Mouse (Mus musculus) forebrain, embryonic 16.5 days (tissue): ENCODE data around the gene Tmem86b. TPM values are rescaled to one million over a fixed set of nuclear protein-coding genes. Genes with fewer than 3 reads are reported as not detected.

Source experiments
- ATAC-seq: fragments of 200-750 bp; cut with Nextera tagmentation; 2 replicates; pipeline ENCODE4 v1.8.0; 2017; ENCODE audit warnings: mild to moderate bottlenecking, moderate library complexity
- H3K27ac ChIP-seq: fragments of 300-500 bp; sonication (generic); 2 replicates; pipeline ENCODE4 v1.5.1; 2014; ENCODE audit warnings: low read length, control low read depth
- H3K27me3 ChIP-seq: fragments of 300-500 bp; sonication (generic); replicated peaks from 2 replicates; pipeline ENCODE4 v1.6.1; 2014; ENCODE audit warnings: low read length; ENCODE audit not compliant: control insufficient read depth, insufficient read depth
- H3K36me3 ChIP-seq: fragments of 300-500 bp; sonication (generic); 2 replicates; pipeline ENCODE4 v1.6.1; 2014; ENCODE audit not compliant: control insufficient read depth, insufficient read depth
- H3K4me1 ChIP-seq: fragments of 300-500 bp; sonication (generic); replicated peaks from 2 replicates; pipeline ENCODE4 v1.6.1; 2014; ENCODE audit warnings: low read length; ENCODE audit not compliant: control insufficient read depth, insufficient read depth
- H3K4me2 ChIP-seq: fragments of 300-500 bp; sonication (generic); 2 replicates; pipeline ENCODE4 v1.6.1; 2014; ENCODE audit warnings: mild to moderate bottlenecking, low read length, control low read depth
- H3K4me3 ChIP-seq: fragments of 300-500 bp; sonication (generic); replicated peaks from 2 replicates; pipeline ENCODE4 v1.5.1; 2014; ENCODE audit warnings: mild to moderate bottlenecking, low read length, control low read depth
- H3K9ac ChIP-seq: fragments of 300-500 bp; sonication (generic); replicated peaks from 2 replicates; pipeline ENCODE4 v1.6.1; 2014; ENCODE audit warnings: low read depth, low read length, control low read depth
- H3K9me3 ChIP-seq: fragments of 300-500 bp; sonication (generic); 2 replicates; pipeline ENCODE4 v1.6.1; 2016; ENCODE audit warnings: low read length; ENCODE audit not compliant: control insufficient read depth
- WGBS: fragments of 180-500 bp; shearing (Covaris S2); extraction: QIAGEN DNeasy Blood & Tissue Kit; methylation state at CpG from one replicate; pipeline ENCODE4 v1.1.7; 2014; 5-methylcytosine and 5-hydroxymethylcytosine counted together
- polyA plus RNA-seq: library from polyadenylated mRNA; unstranded; fragments of >200 nt; fragmentation: Nextera tagmentation; extraction: Ambion mirVana; gene quantifications from 2 replicates; pipeline ENCODE4 v1.2.1, GENCODE M21; 2015

Gene Tmem86b
- polyA plus RNA-seq, 1 experiment from 2014 or later, result 2.9 TPM

DNA sequence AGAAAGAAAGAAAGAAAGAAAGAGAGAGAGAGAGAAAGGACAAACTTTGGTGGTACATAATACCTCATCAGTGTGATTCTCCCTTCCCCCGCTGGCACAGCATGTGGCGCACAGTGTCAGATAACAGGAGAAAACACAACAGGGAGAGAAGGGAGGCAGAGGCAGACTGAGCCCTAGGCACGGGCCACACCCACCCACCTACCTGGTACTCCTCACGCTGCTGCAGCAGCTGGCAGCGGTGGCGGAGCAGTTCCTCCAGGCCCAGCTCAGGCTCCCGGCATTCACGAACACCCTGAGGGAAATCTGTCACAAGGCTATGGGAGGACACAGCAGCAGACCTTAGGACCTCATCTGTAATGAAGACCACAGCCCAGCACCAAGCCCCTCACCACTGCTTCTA lies 32.0 kb upstream of the Tmem86b start:
- no peak for ATAC-seq
- WGBS, result 80% methylated on average over 8 of the region's 8 CpGs
- H3K9ac ChIP-seq, result no peak overlapping the region

GRCm38 (mm10) chr7:4659911-4660443 lies 28.8 kb upstream of the Tmem86b start:
- Histone ChIP-seq H3K4me2 (peak overlapping the region; percentile 79), H3K36me3 (no peaks in the 10 kb centered on the region; the same call in 1 of the 2 replicates), H3K27ac (peak overlapping the region; percentile 97), H3K4me1 (peaks cover 36% of the 10 kb centered on the region), H3K27me3 (no peaks in the 10 kb centered on the region), H3K9ac (peak overlapping the region; percentile 73), H3K9me3 (no peaks in the 10 kb centered on the region), H3K4me3 (peak overlapping the region; percentile 84)
- ATAC-seq, result no peak
- WGBS, result 32% methylated on average over 3 of the region's 3 CpGs

More for the DNA sequence above, 32.0 kb upstream of the Tmem86b start:
- Histone ChIP-seq H3K4me3 (no peak overlapping the region), H3K9me3 (no peaks in the 10 kb centered on the region), H3K27ac (no peak overlapping the region), H3K4me2 (no peak overlapping the region), H3K4me1 (peaks cover 12% of the 10 kb centered on the region), H3K27me3 (no peaks in the 10 kb centered on the region), H3K36me3 (peaks cover 8% of the 10 kb centered on the region)

GRCm38 (mm10) chr7:4658912-4659551 lies 27.8 kb upstream of the Tmem86b start, which contains the start of gene Ppp6r1:
TSS of gene Ppp6r1 (minus strand) at chr7:4659019.
- Histone ChIP-seq H3K27me3 (no peaks in the 10 kb centered on the region), H3K4me1 (peaks cover 38% of the 10 kb centered on the region), H3K4me2 (peak within 1 kb of the TSS; percentile 79), H3K9ac (peak within 1 kb of the TSS; percentile 91), H3K27ac (peak within 1 kb of the TSS; percentile 97), H3K9me3 (no peaks in the 10 kb centered on the region), H3K4me3 (peak within 1 kb of the TSS; percentile 84), H3K36me3 (no peaks in the 10 kb centered on the region)
- WGBS, result under 1% methylated on average over 54 of the region's 54 CpGs
- ATAC-seq, result peak; percentile 96

DNA sequence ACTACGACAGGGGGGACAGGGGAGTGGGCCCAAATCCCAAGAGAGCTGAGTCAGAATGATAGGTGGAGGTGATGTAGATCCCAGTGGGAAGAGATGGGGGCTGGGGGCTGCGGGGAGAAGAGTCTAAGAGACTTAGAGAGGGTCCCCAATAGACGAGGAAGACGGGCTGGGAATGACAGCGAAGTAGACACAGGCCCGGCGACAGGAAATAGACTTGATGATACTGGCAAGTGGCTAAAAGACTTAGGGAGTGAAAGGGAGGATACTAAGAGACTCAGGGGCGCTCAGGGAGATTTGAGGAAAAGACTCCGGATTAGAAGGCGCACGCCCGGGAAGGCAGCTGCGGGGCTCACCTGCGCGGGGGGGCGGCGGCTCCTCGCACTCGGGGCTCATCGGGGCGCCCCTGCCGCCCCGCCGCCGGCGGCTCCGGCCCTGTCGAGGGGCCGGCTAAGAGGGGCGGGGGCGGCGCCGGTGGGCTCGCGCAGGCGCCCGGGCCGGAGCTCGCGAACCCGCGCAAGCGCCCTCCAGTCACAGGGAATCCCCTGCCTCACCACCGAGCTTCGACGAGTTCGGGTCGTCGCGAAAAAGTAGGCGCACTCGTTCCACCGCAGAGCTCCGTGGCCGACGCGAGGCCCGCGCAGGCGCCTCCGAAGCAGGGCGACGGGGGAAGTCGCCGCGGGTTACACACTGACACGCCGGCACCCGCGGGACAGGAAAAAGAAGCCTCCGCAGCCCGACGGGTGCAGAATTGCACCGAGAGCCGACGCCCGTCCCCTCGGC lies 27.1 kb upstream of the Tmem86b start:
- Histone ChIP-seq H3K4me3 (peak overlapping the region; percentile 84), H3K27me3 (no peaks in the 10 kb centered on the region), H3K4me1 (peaks cover 38% of the 10 kb centered on the region), H3K36me3 (no peaks in the 10 kb centered on the region), H3K4me2 (peak overlapping the region; percentile 74), H3K9me3 (no peaks in the 10 kb centered on the region), H3K9ac (peak overlapping the region; percentile 91), H3K27ac (peak overlapping the region; percentile 97)
- under 1% methylated on average over 71 of the region's 78 CpGs for WGBS
- ATAC-seq, result peak; percentile 65

- 58% methylated on average over 9 of the region's 9 CpGs for WGBS
- Histone ChIP-seq H3K4me2 (peak overlapping the region; percentile 74), H3K27me3 (no peaks in the 10 kb centered on the region), H3K9ac (peak overlapping the region; percentile 91), H3K9me3 (no peaks in the 10 kb centered on the region), H3K36me3 (no peaks in the 10 kb centered on the region), H3K4me3 (peak overlapping the region; percentile 84), H3K4me1 (peaks cover 38% of the 10 kb centered on the region), H3K27ac (no peak overlapping the region)
- ATAC-seq, result no peak
Measured at GRCm38 (mm10) chr7:4657521-4658127, 26.4 kb upstream of the Tmem86b start.

- no peaks in the 10 kb centered on the region for H3K9me3 ChIP-seq
- no peaks in the 10 kb centered on the region for H3K27me3 ChIP-seq
- 58% methylated on average over 1 of the region's 1 CpGs for WGBS
- no peak overlapping the region for H3K4me3 ChIP-seq
- no peak for ATAC-seq
- H3K4me1 ChIP-seq, result peaks cover 38% of the 10 kb centered on the region
- no peaks in the 10 kb centered on the region for H3K36me3 ChIP-seq
- H3K4me2 ChIP-seq, result peak overlapping the region; percentile 74
- 0 out of 2 replicates have a peak overlapping the region, but pooled peaks have one; percentile 7 for H3K9ac ChIP-seq
- H3K27ac ChIP-seq, result no peak overlapping the region
Measured at GRCm38 (mm10) chr7:4656818-4657217, 25.6 kb upstream of the Tmem86b start.

- Histone ChIP-seq H3K27ac (no peak overlapping the region), H3K4me3 (no peak overlapping the region), H3K4me1 (peaks cover 38% of the 10 kb centered on the region), H3K9me3 (no peaks in the 10 kb centered on the region), H3K9ac (no peak overlapping the region), H3K27me3 (no peaks in the 10 kb centered on the region), H3K36me3 (no peaks in the 10 kb centered on the region), H3K4me2 (no peak overlapping the region)
- WGBS, result 71% methylated on average over 1 of the region's 1 CpGs
- ATAC-seq, result no peak
Measured at GRCm38 (mm10) chr7:4655916-4656315, 24.7 kb upstream of the Tmem86b start.

DNA sequence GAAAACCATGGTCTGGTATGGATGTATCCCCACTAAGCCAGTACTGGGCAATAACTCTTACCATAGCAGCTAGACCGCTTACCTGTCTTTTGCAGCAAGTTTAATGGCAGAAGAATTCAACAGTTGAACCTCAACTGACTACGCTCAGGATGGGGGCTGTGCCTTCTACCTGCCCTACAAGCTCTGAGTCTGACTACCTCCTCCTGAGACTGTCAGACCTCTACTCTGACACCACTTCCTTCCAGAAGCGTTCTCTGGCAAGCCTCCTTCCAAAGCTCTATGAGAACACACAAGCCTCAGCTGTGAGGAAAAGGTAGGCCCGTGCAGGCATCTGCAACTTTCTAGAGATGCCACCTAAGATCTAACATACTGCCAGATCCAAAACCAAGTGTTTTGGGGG lies 24.2 kb upstream of the Tmem86b start:
- Histone ChIP-seq H3K4me3 (no peak overlapping the region), H3K9ac (no peak overlapping the region), H3K27me3 (no peaks in the 10 kb centered on the region), H3K27ac (no peak overlapping the region), H3K4me1 (peaks cover 34% of the 10 kb centered on the region), H3K36me3 (no peaks in the 10 kb centered on the region), H3K4me2 (no peak overlapping the region), H3K9me3 (no peaks in the 10 kb centered on the region)
- ATAC-seq, result no peak
- 89% methylated on average over 4 of the region's 4 CpGs for WGBS

GRCm38 (mm10) chr7:4654221-4654620 lies 23.0 kb upstream of the Tmem86b start:
- peaks cover 26% of the 10 kb centered on the region for H3K4me1 ChIP-seq
- no peak for ATAC-seq
- no peak overlapping the region for H3K27ac ChIP-seq

More at GRCm38 (mm10) chr7:4654221-4654620, 23.0 kb upstream of the Tmem86b start:
- H3K36me3 ChIP-seq, result no peaks in the 10 kb centered on the region
- no peak overlapping the region for H3K4me3 ChIP-seq
- no peak overlapping the region for H3K4me2 ChIP-seq
- WGBS, result 94% methylated on average over 2 of the region's 2 CpGs
- H3K27me3 ChIP-seq, result no peaks in the 10 kb centered on the region
- H3K9me3 ChIP-seq, result no peaks in the 10 kb centered on the region
- H3K9ac ChIP-seq, result no peak overlapping the region
